Mouse (Mus musculus) spleen, postnatal 0 days (tissue): ENCODE measurements around the gene Tff3. TPM values are rescaled to one million over a fixed set of nuclear protein-coding genes. Genes with fewer than 3 reads are reported as not detected.

ENCODE experiments used
- polyA plus RNA-seq: library from polyadenylated mRNA; unstranded; fragments of >200 nt; fragmentation: Nextera tagmentation; extraction: Ambion mirVana; gene quantifications from 2 replicates; pipeline ENCODE4 v1.2.1, GENCODE M21; 2015

Tff3 gene
- 0.91 TPM in 1 of 2 replicates, not detected in the other for polyA plus RNA-seq

DNA sequence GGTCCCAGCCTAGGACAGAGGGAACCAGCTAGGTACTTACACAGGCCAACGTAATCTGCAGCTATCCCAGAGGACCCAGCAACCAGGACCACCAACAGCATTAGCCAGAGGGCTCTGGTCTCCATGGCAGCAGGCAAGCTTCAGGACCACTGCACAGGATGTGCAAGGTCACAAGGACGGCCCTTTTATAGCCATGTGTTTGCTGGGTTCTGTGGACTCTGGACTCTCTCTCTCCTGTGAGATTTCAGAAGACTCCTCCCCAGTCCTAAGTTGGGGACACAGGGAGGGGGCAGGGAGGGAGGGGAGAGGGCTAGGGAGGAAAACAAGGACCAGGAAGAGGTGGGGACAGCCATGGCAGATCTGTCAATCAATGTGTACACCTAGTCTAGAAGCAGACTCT is at the start of gene Tff3:
Tff3 (minus strand) TSS at position 195 of the 400 bp plus-strand sequence.

DNA sequence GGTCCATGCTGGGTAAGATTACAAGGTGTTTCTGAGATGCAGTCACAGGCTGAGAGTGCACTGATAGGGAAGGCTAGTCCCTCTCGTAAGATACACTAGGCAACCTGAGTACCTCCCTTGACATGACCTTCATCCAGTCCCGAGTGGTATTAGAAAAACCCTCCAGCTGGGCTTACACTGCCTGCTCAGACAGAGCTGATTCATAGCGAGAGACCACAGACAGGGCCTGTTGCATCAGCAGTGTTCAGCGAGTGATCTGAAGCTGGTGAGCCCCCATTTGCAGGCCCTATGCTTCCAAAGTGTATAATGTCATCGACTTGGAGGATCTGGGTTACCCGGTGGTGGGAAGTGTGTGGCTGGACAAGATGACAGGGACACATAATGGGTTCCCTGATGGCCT is 35.7 kb upstream of the Tff3 start, which contains the start of gene Tff1:
Tff1 (minus strand) TSS at position 151 of the 400 bp plus-strand sequence.

DNA sequence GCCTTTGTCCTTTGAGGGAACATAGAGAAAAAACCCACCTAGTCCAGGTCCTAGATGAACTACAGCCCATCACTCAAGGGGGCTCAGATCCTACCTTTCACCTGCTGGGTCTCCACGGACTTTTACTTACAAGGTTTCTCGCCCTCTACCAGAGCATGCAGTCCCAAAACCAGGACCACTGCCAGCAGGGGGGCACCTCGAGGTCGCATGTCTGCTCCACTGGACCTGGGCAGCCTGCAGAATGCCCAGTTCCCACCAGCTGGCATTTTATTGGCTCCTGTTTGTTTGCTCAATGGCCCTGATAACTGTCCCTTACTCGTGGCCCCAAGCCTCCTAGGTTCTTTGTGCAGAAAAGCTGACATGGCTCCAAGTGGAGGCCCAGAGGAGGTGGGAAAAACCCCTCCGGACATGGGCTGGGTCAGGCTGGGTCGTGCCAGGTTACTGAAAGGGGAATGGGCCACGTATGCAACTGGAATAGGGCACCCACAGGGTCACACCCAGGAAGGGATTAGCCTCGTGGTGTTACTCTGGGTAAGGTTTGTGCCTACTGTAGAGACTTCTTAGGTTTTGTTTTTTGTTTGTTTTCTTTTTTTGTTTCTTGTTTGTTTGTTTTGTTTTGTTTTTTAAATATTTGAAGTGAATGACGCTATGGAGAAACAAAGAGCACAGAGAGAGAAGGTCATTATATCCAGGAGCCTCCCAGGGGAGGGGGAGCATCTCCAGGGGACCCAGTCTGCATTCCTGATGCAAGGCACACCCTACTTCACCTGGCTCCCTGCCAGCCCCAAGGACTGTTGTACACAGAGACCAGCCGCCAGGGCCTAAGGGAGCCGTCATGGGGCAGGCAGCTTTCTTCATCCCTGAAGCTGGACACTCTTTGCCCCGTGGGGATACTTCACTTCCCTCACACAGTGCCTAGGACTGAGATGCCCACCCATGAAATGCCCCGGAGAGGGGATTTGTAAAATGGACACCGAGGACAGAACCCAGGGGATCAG is 14.9 kb upstream of the Tff3 start, which contains the start of gene Tff2:
Tff2 (minus strand) TSS at position 243 of the 998 bp plus-strand sequence.

Other genes with a start within 250 kb of the Tff3 start
- gene Glp1r, start 227.8 kb downstream of the Tff3 start, polyA plus RNA-seq: not detected in 2 replicates
- gene Umodl1, start 175.0 kb downstream of the Tff3 start, polyA plus RNA-seq: 0.21 TPM in 1 of 2 replicates, not detected in the other
- 9.7 and 13.9 TPM in 2 replicates for gene Abcg1, start 72.0 kb downstream of the Tff3 start, polyA plus RNA-seq
- 0.47 and 1.6 TPM in 2 replicates for gene Tff2, start 14.6 kb upstream of the Tff3 start, polyA plus RNA-seq
- 0.54 and 0.72 TPM in 2 replicates for gene Tff1, start 35.6 kb upstream of the Tff3 start, polyA plus RNA-seq
- gene Tmprss3, start 69.3 kb upstream of the Tff3 start, polyA plus RNA-seq: 0.32 and 0.57 TPM in 2 replicates
- gene Ubash3a, start 78.2 kb upstream of the Tff3 start, polyA plus RNA-seq: 12.5 and 13.6 TPM in 2 replicates
- 0.79 and 1.2 TPM in 2 replicates for gene Rsph1, start 147.7 kb upstream of the Tff3 start, polyA plus RNA-seq
- gene Slc37a1, start 157.1 kb upstream of the Tff3 start, polyA plus RNA-seq: 3.1 and 3.7 TPM in 2 replicates